Mouse (Mus musculus) cerebellum, adult 11 months (tissue): ENCODE data around the gene Gm11213.

ENCODE experiments used
- DNase-seq: peaks from one replicate; pipeline ENCODE4 v3.0.0; 2022

Gm11213 gene

GRCm38 (mm10) chr4:63604945-63605344 lies at the start of gene Gm11213:
Gene Gm11213 (minus strand): TSS chr4:63605261.
- DNase-seq: no peak

GRCm38 (mm10) chr4:63654381-63654780 lies 49.3 kb upstream of the Gm11213 start:
- no peak for DNase-seq

GRCm38 (mm10) chr4:63643956-63644726 lies 39.1 kb upstream of the Gm11213 start:
- no peak for DNase-seq

GRCm38 (mm10) chr4:63639842-63640241 lies 34.8 kb upstream of the Gm11213 start:
- DNase-seq: no peak

- DNase-seq: no peak
Measured at GRCm38 (mm10) chr4:63638603-63639002, 33.5 kb upstream of the Gm11213 start.

- DNase-seq: no peak
Measured at GRCm38 (mm10) chr4:63633181-63633580, 28.1 kb upstream of the Gm11213 start.

- DNase-seq: no peak
Measured at GRCm38 (mm10) chr4:63627111-63627510, 22.1 kb upstream of the Gm11213 start.

GRCm38 (mm10) chr4:63625563-63626080 lies 20.6 kb upstream of the Gm11213 start:
- no peak for DNase-seq

GRCm38 (mm10) chr4:63622378-63622835 lies 17.3 kb upstream of the Gm11213 start, which contains the start of gene Tex48:
Gene Tex48 (minus strand): TSS chr4:63622428.
- no peak for DNase-seq

- DNase-seq: no peak
Measured at GRCm38 (mm10) chr4:63621861-63622260, 16.8 kb upstream of the Gm11213 start.

GRCm38 (mm10) chr4:63608391-63608790 lies 3.3 kb upstream of the Gm11213 start:
- no peak for DNase-seq

GRCm38 (mm10) chr4:63605968-63606367 lies 907 bp upstream of the Gm11213 start:
- DNase-seq: no peak

- no peak for DNase-seq
Measured at GRCm38 (mm10) chr4:63605545-63605944, 484 bp upstream of the Gm11213 start.

- DNase-seq: no peak
Measured at GRCm38 (mm10) chr4:63601263-63601662, 3.8 kb downstream of the Gm11213 start.

- no peak for DNase-seq
Measured at GRCm38 (mm10) chr4:63600786-63601185, 4.3 kb downstream of the Gm11213 start.

GRCm38 (mm10) chr4:63596010-63596409 lies 9.1 kb downstream of the Gm11213 start:
- DNase-seq: no peak

GRCm38 (mm10) chr4:63595259-63595658 lies 9.8 kb downstream of the Gm11213 start:
- no peak for DNase-seq

GRCm38 (mm10) chr4:63594459-63595110 lies 10.5 kb downstream of the Gm11213 start:
- no peak for DNase-seq

- no peak for DNase-seq
Measured at GRCm38 (mm10) chr4:63590538-63590937, 14.5 kb downstream of the Gm11213 start.

- DNase-seq: no peak
Measured at GRCm38 (mm10) chr4:63589987-63590386, 15.1 kb downstream of the Gm11213 start.

- no peak for DNase-seq
Measured at GRCm38 (mm10) chr4:63586240-63586639, 18.8 kb downstream of the Gm11213 start.

GRCm38 (mm10) chr4:63585216-63585615 lies 19.8 kb downstream of the Gm11213 start:
- DNase-seq: no peak

- no peak for DNase-seq
Measured at GRCm38 (mm10) chr4:63582580-63582979, 22.5 kb downstream of the Gm11213 start.

GRCm38 (mm10) chr4:63580078-63580477 lies 25.0 kb downstream of the Gm11213 start:
- DNase-seq: no peak
